Mouse (Mus musculus): ENCODE data around the gene Prkci. TPM values are rescaled to one million over a fixed set of nuclear protein-coding genes. Genes with fewer than 3 reads are reported as not detected.

The Prkci gene
- 14.9 to 20.4 TPM (median 19.3 TPM) in 4 replicates for total RNA-seq (2023; ENCODE audit: inconsistent age)

DNA sequence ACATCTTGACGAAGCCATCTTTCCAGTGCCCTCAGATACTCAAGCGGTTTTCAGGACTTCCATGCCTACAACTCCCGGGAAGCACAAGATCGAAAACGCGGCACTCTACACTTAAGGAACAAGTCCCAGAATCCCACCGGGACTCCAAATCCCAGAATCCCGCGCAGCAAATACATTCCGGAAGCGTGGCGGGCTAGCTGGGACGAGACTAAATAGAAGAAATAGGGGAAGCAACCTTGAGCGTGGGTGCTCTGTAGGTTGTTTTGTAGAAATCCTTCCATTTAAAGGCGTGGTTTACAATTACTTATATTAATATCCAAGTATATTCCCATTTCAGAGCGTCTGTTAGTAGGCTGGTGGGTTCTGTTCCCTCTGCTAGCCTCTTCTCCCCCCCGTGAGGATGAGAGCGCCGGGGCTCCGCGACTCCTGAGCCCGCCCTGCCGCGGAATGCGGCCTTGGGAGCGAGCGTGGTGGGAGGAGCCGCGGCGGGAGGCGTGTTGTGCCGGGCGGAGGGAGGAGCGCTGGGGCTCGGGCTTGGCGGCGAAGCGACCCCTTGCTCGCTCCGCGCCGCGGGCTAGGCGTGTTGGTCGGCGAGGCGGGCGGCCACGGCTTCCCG lies at the start of gene Prkci:
Prkci (plus strand) TSS at position 465 of the 616 bp plus-strand sequence.

DNA sequence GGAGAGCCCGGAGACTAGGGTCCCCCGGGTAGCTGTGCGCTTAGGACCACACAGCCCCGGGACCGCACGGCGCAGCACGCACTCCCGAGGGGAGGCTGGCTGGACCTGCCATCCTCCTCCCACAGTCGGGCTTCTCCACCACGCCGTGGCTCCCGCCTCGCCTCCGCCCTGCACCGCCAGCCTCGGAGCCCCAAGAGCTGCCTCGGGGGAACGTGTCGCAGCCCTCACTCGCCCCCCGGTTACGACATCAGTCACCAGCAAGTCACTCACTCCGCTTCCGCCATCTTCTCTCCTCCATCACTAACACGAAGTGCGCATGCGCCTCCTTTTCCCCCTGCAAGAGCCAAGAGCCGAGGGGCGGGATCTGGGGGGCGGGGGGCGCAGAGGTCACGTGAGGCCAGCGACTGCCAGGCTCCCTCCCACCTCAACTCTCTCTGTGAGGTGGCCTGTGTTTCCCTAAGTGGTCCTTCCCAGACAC lies 26.4 kb upstream of the Prkci start, which contains the start of gene Phc3:
Phc3 (minus strand) TSS at position 312 of the 478 bp plus-strand sequence.

DNA sequence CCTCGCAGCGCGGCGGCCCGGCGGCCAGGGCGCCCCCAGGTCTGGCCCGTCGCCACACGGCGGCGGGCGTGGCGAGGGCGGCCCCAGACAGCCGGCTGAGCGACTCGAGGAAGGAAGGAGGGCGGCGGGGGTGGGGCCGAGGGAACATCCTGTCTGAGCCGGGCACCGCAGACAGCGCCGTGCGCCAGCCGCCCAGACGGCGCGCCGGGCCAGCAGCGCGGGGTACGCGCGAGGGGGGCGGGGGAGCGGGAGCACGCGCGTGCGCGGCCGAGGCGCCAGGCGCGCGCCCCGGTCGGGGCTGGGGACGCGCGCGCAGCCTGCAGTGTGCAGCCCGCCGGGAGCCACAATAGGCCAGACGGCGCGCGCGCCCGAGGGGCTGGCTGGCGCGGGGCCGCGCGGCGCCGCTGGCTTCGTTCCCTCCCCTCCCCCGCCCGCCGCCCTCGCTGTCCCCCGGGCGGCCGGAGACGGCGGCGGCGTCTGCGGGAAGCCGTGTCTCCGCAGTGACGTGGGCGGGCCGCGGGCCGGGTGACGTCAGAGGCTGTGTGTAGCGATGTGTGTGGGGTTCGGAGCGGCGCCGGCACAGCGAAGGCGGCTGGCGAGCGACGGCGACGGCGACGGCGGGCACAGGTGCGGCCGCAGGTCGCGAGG lies 99.1 kb downstream of the Prkci start, which contains the start of gene Skil:
Skil (plus strand) TSS at position 528 of the 648 bp plus-strand sequence.

Other genes with a start within 250 kb of the Prkci start
- gene Samd7, start 249.5 kb upstream of the Prkci start, total RNA-seq (2023; ENCODE audit: inconsistent age) = not detected in 4 replicates
- gene Sec62, start 202.9 kb upstream of the Prkci start, total RNA-seq (2023; ENCODE audit: inconsistent age) = 56.9 to 61.1 TPM (median 60.0 TPM) in 4 replicates
- gene Gpr160, start 139.8 kb upstream of the Prkci start, total RNA-seq (2023; ENCODE audit: inconsistent age) = 0.33 to 1.1 TPM (median 0.57 TPM) in 4 replicates
- gene Phc3, start 26.3 kb upstream of the Prkci start, total RNA-seq (2023; ENCODE audit: inconsistent age) = 49.4 to 61.5 TPM (median 55.2 TPM) in 4 replicates
- gene Skil, start 99.3 kb downstream of the Prkci start, total RNA-seq (2023; ENCODE audit: inconsistent age) = 71.0 to 85.3 TPM (median 78.5 TPM) in 4 replicates
- 0.27 TPM in 1 of 4 replicates, not detected in the others for gene Cldn11, start 154.2 kb downstream of the Prkci start, total RNA-seq (2023; ENCODE audit: inconsistent age)

Data from B cell, adult (primary cell).